Mouse (Mus musculus): Measurements from ENCODE around the gene Dok4. TPM values are rescaled to one million over a fixed set of nuclear protein-coding genes. Genes with fewer than 3 reads are reported as not detected.

Gene Dok4
- total and polyA plus RNA-seq, 3 experiments: 0.51 to 3.7 (median 0.93) TPM

GRCm38 (mm10) chr8:94908847-94909246 is 32.7 kb upstream of the Dok4 start:
- peak; percentile 72 for ATAC-seq (ENCODE audit: extremely low read depth, insufficient number of reproducible peaks, low FRiP score, poor library complexity, severe bottlenecking)
- no peak overlapping the region for H3K4me3 ChIP-seq (ENCODE audit: low read depth, low read length)
- H3K27me3 ChIP-seq (ENCODE audit: insufficient read depth, low read length): no peaks in the 10 kb centered on the region
- H3K9me3 ChIP-seq (replicated peaks): peaks cover 10% of the 10 kb centered on the region
- TF ChIP-seq TAL1 (conservative IDR thresholded peaks at IDR 0.05; ENCODE audit: low read depth, low read length) (no peak), POLR2AphosphoS5 (IDR thresholded peaks at IDR 0.05; ENCODE audit: insufficient replicate concordance, low read depth, low read length) (no peak), GATA1 (IDR thresholded peaks at IDR 0.05; ENCODE audit: borderline replicate concordance, low read length) (no peak), CTCF (IDR thresholded peaks at IDR 0.05; ENCODE audit: low read depth, low read length) (peak; percentile 61)
- peak; percentile 78 for DNase-seq (ENCODE audit: low spot score)
- H3K4me1 ChIP-seq (ENCODE audit: insufficient read depth, low read depth, low read length): peaks cover 34% of the 10 kb centered on the region
- H3K36me3 ChIP-seq (replicated peaks): peaks cover 96% of the 10 kb centered on the region

DNA sequence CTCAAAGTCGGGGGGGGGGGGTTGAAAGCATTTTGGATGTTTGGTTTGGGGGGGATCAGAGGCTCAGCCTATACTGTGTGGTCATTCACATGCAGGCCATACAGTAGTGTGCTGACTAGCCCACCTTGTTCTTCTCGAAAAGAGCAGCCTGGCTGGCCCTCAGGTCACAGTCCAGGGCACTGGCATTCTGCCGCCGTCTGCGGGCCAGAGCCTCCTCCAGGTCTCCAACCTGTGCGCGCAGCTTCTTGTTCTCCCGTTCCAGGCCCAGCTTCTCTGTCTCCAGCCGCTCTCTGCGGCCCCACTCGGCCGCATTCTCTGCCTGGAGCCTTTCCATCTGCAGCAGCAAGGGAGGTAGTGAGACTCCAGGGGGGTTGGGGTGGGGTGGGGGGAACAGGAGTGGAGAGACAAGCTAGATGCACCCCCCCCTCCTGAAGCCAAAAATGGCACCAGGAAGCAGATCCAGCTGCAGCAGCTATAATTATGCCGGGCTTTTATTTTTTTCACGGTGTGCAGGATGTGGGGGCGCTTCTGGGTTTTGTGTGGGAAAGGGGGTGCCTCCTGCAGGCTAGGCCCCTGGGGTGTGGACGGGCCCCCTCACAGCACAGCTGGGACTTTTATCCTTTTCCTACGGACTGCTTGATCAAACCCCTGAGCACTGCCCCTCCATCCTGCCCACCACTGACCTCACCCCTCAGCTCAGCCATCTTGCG is 31.6 kb upstream of the Dok4 start:
- Histone ChIP-seq H3K9me3 (replicated peaks) (no peaks in the 10 kb centered on the region), H3K36me3 (replicated peaks) (peaks cover 96% of the 10 kb centered on the region), H3K4me1 (ENCODE audit: insufficient read depth, low read depth, low read length) (peaks cover 37% of the 10 kb centered on the region), H3K4me3 (ENCODE audit: low read depth, low read length) (no peak overlapping the region), H3K27me3 (ENCODE audit: insufficient read depth, low read length) (no peaks in the 10 kb centered on the region)
- TF ChIP-seq GATA2 (IDR thresholded peaks at IDR 0.05; ENCODE audit: borderline replicate concordance, low read depth, low read length) (no peak), GATA1 (IDR thresholded peaks at IDR 0.05; ENCODE audit: borderline replicate concordance, low read length) (no peak), CTCF (IDR thresholded peaks at IDR 0.05; ENCODE audit: low read depth, low read length) (no peak), TAL1 (conservative IDR thresholded peaks at IDR 0.05; ENCODE audit: low read depth, low read length) (no peak)
- ATAC-seq (ENCODE audit: extremely low read depth, insufficient number of reproducible peaks, low FRiP score, poor library complexity, severe bottlenecking): no peak
- DNase-seq (ENCODE audit: low spot score): no peak

DNA sequence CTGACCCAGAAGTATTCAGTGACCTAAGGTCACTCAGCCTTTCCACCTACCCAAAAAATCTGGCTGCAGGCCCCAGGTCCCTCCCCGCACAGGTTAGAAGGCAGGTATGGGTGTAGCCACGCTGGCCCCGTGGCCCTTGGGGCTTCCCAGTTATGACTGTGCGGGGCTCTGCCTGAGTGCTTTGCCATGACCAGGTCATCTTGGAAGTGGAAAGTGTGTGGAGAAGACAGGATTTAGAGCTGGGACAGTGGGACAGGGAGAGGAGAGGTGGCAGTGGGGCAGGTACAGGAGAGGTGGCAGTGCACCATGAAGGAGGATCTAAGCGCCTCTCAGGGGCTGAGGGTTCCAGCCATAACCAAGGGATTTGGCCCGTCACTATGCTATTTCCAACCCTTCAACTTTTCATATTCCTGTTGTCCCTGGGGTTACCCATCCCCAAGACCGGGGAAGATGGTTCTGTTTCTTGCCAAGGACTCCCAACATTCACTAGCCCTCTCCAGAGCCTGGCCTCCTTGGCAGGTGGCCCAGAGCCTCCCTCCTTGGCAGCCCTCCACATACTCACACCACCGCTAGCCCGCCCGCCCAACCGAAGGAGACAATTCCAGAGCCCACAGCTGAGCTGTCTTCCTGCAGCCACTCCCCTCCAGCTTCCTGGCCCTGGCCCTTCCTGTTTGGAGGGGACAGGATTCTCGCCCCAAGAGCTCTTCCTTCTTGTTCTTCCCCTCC is 28.5 kb upstream of the Dok4 start:
- DNase-seq (ENCODE audit: low spot score) (no peak), ATAC-seq (ENCODE audit: extremely low read depth, insufficient number of reproducible peaks, low FRiP score, poor library complexity, severe bottlenecking) (no peak)
- Histone ChIP-seq H3K9me3 (replicated peaks) (no peaks in the 10 kb centered on the region), H3K4me1 (ENCODE audit: insufficient read depth, low read depth, low read length) (peaks cover 49% of the 10 kb centered on the region), H3K27me3 (ENCODE audit: insufficient read depth, low read length) (no peaks in the 10 kb centered on the region), H3K36me3 (replicated peaks) (peaks cover 75% of the 10 kb centered on the region), H3K4me3 (ENCODE audit: low read depth, low read length) (no peak overlapping the region)
- TF ChIP-seq GATA2 (IDR thresholded peaks at IDR 0.05; ENCODE audit: borderline replicate concordance, low read depth, low read length) (no peak), TAL1 (conservative IDR thresholded peaks at IDR 0.05; ENCODE audit: low read depth, low read length) (no peak), CTCF (IDR thresholded peaks at IDR 0.05; ENCODE audit: low read depth, low read length) (no peak), GATA1 (IDR thresholded peaks at IDR 0.05; ENCODE audit: borderline replicate concordance, low read length) (no peak), POLR2AphosphoS5 (IDR thresholded peaks at IDR 0.05; ENCODE audit: insufficient replicate concordance, low read depth, low read length) (no peak)

DNA sequence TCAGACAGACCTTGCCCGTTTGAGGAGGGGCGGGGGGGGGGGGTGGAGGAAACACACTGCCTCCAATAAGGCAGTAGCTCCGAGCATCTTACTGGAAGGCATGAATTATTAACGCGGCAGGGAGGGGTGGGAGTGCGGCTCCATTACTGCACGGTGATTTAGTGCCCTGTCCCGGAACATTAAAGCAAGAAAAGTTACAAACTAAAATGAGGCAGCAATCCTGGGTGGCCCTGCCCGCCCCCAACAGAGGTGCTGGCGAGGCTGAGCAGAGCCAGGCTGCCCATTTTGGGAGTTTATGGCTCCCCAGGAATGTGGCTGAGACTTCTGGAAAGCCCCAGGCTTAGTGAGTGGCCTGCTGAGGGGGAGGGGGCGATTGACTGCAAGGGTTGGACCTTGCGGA is 27.6 kb upstream of the Dok4 start:
- no peak for TF ChIP-seq GATA2 (IDR thresholded peaks at IDR 0.05; ENCODE audit: borderline replicate concordance, low read depth, low read length)
- Histone ChIP-seq H3K9me3 (replicated peaks) (no peaks in the 10 kb centered on the region), H3K27me3 (ENCODE audit: insufficient read depth, low read length) (no peaks in the 10 kb centered on the region), H3K36me3 (replicated peaks) (peaks cover 66% of the 10 kb centered on the region), H3K4me1 (ENCODE audit: insufficient read depth, low read depth, low read length) (peaks cover 50% of the 10 kb centered on the region), H3K4me3 (ENCODE audit: low read depth, low read length) (no peak overlapping the region)
- ATAC-seq (ENCODE audit: extremely low read depth, insufficient number of reproducible peaks, low FRiP score, poor library complexity, severe bottlenecking): no peak
- DNase-seq (ENCODE audit: low spot score): no peak

DNA sequence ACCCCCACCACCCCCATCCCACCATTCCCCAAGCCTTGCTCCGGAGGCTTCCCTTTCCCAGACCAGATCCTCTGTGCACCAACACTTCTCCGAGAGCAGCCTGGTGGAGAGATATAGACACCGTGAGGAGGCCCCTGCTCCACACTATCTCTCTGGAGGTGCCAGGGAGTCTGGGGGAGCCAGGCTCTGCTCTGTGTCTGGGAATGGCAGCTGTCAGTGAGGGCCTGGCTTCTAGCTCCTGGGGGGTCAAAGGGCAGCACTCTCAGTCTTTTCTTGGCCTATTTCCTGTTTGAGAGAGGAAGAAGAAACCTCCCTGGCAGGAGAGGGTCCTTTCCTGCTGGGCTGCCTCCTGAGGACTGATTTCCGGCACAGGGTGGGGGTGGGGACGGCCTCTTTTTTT is 24.9 kb upstream of the Dok4 start:
- Histone ChIP-seq H3K4me3 (ENCODE audit: low read depth, low read length) (peak overlapping the region; percentile 44; the same call in 1 of the 2 replicates), H3K9me3 (replicated peaks) (no peaks in the 10 kb centered on the region), H3K36me3 (replicated peaks) (peaks cover 41% of the 10 kb centered on the region), H3K4me1 (ENCODE audit: insufficient read depth, low read depth, low read length) (peaks cover 60% of the 10 kb centered on the region), H3K27me3 (ENCODE audit: insufficient read depth, low read length) (peaks cover 6% of the 10 kb centered on the region)
- TF ChIP-seq TAL1 (conservative IDR thresholded peaks at IDR 0.05; ENCODE audit: low read depth, low read length) (no peak), POLR2AphosphoS5 (IDR thresholded peaks at IDR 0.05; ENCODE audit: insufficient replicate concordance, low read depth, low read length) (no peak), GATA1 (IDR thresholded peaks at IDR 0.05; ENCODE audit: borderline replicate concordance, low read length) (no peak), GATA2 (IDR thresholded peaks at IDR 0.05; ENCODE audit: borderline replicate concordance, low read depth, low read length) (no peak), CTCF (IDR thresholded peaks at IDR 0.05; ENCODE audit: low read depth, low read length) (no peak)
- no peak for ATAC-seq (ENCODE audit: extremely low read depth, insufficient number of reproducible peaks, low FRiP score, poor library complexity, severe bottlenecking)
- no peak for DNase-seq (ENCODE audit: low spot score)

- DNase-seq (ENCODE audit: low spot score): no peak
- Histone ChIP-seq H3K4me3 (ENCODE audit: low read depth, low read length) (peak overlapping the region; percentile 44; the same call in 1 of the 2 replicates), H3K9me3 (replicated peaks) (no peaks in the 10 kb centered on the region), H3K4me1 (ENCODE audit: insufficient read depth, low read depth, low read length) (peaks cover 63% of the 10 kb centered on the region), H3K36me3 (replicated peaks) (peaks cover 37% of the 10 kb centered on the region), H3K27me3 (ENCODE audit: insufficient read depth, low read length) (peaks cover 9% of the 10 kb centered on the region)
- TF ChIP-seq TAL1 (conservative IDR thresholded peaks at IDR 0.05; ENCODE audit: low read depth, low read length) (no peak), GATA2 (IDR thresholded peaks at IDR 0.05; ENCODE audit: borderline replicate concordance, low read depth, low read length) (no peak), POLR2AphosphoS5 (IDR thresholded peaks at IDR 0.05; ENCODE audit: insufficient replicate concordance, low read depth, low read length) (no peak), GATA1 (IDR thresholded peaks at IDR 0.05; ENCODE audit: borderline replicate concordance, low read length) (no peak), CTCF (IDR thresholded peaks at IDR 0.05; ENCODE audit: low read depth, low read length) (no peak)
- ATAC-seq (ENCODE audit: extremely low read depth, insufficient number of reproducible peaks, low FRiP score, poor library complexity, severe bottlenecking): no peak
Observed at GRCm38 (mm10) chr8:94900617-94901016, 24.5 kb upstream of the Dok4 start.
